Mouse (Mus musculus) liver, embryonic 14.5 days (tissue): ENCODE results near the gene Rap1gds1. TPM values are rescaled to one million over a fixed set of nuclear protein-coding genes. Genes with fewer than 3 reads are reported as not detected.

Experiments used
- ATAC-seq: fragments of 200-750 bp; cut with Nextera tagmentation; 2 replicates; pipeline ENCODE4 v1.8.0; 2017; ENCODE audit warnings: moderate number of reproducible peaks, mild to moderate bottlenecking, moderate library complexity; ENCODE audit not compliant: insufficient read depth
- DNase-seq, 3 experiments: peaks; one replicate each; pipeline ENCODE4 v3.0.0-alpha.2; 2012 to 2013; ENCODE audit warnings: low read depth in 3 of 3, low spot score in 3 of 3
- H3K27ac ChIP-seq: fragments of 300-500 bp; sonication (generic); 2 replicates; pipeline ENCODE4 v1.5.1; 2014; ENCODE audit warnings: moderate library complexity, mild to moderate bottlenecking, control low read depth, inconsistent platforms
- H3K27me3 ChIP-seq: fragments of 300-500 bp; sonication (generic); 2 replicates; pipeline ENCODE4 v1.6.1; 2014; ENCODE audit warnings: mild to moderate bottlenecking, low read length, moderate library complexity; ENCODE audit not compliant: control insufficient read depth, insufficient read depth
- H3K36me3 ChIP-seq: fragments of 300-500 bp; sonication (generic); replicated peaks from 2 replicates; pipeline ENCODE4 v1.6.1; 2014; ENCODE audit warnings: low read depth; ENCODE audit not compliant: control insufficient read depth, insufficient read depth
- H3K4me1 ChIP-seq, 2 experiments: fragments of 200-500 bp in 1 of 2; fragments of 300-500 bp in 1 of 2; sonication (generic) in 1 of 2; replicated peaks; 2 replicates each; pipeline ENCODE4 v1.6.1; 2012 to 2014; ENCODE audit warnings: antibody characterized with exemption in 1 of 2, inconsistent platforms in 1 of 2, low read length in 1 of 2; ENCODE audit not compliant: control insufficient read depth in 2 of 2, insufficient read depth in 2 of 2
- H3K4me2 ChIP-seq: fragments of 300-500 bp; sonication (generic); 2 replicates; pipeline ENCODE4 v1.6.1; 2014; ENCODE audit warnings: low read depth, mild to moderate bottlenecking, control low read depth, moderate library complexity
- H3K4me3 ChIP-seq, 2 experiments: fragments of 200-500 bp in 1 of 2; fragments of 300-500 bp in 1 of 2; sonication (generic) in 1 of 2; 2 replicates each; pipeline ENCODE4 v1.5.1; 2012 to 2014; ENCODE audit warnings: low read depth in 2 of 2, low read length in 2 of 2, mild to moderate bottlenecking in 2 of 2, control low read depth in 1 of 2, inconsistent platforms in 1 of 2, moderate library complexity in 1 of 2; ENCODE audit not compliant: insufficient read depth in 1 of 2
- H3K9ac ChIP-seq: fragments of 300-500 bp; sonication (generic); replicated peaks from 2 replicates; pipeline ENCODE4 v1.6.1; 2014; ENCODE audit warnings: mild to moderate bottlenecking, control low read depth, moderate library complexity
- H3K9me3 ChIP-seq: fragments of 300-500 bp; sonication (generic); 2 replicates; pipeline ENCODE4 v1.6.1; 2016; ENCODE audit warnings: low read length, mixed read lengths; ENCODE audit not compliant: control insufficient read depth
- CTCF ChIP-seq: IDR thresholded peaks from 2 replicates; pipeline ENCODE4 v1.5.1; 2016; ENCODE audit warnings: antibody characterized with exemption, low read depth, control low read depth
- EP300 ChIP-seq: IDR thresholded peaks from 2 replicates; pipeline ENCODE4 v1.6.1; 2016; ENCODE audit warnings: antibody characterized with exemption, low read depth
- WGBS: fragments of 180-500 bp; shearing (Covaris S2); extraction: QIAGEN DNeasy Blood & Tissue Kit; methylation state at CpG from one replicate; pipeline ENCODE4 v1.1.7; 2014; ENCODE audit not compliant: insufficient replicate concordance; 5-methylcytosine and 5-hydroxymethylcytosine counted together
- polyA plus RNA-seq, 2 experiments: library from polyadenylated mRNA; depleted of rRNA in 1 of 2; stranded (reverse) in 1 of 2; unstranded in 1 of 2; fragments of >200 nt; fragmentation: Nextera tagmentation in 1 of 2; extraction: Ambion mirVana in 1 of 2; gene quantifications; 2 replicates each; pipeline versions ENCODE4 v1.2.1 to v1.2.3; 2012 to 2014

Gene Rap1gds1
- polyA plus RNA-seq, 2 experiments = 7.0 to 11.9 TPM

DNA sequence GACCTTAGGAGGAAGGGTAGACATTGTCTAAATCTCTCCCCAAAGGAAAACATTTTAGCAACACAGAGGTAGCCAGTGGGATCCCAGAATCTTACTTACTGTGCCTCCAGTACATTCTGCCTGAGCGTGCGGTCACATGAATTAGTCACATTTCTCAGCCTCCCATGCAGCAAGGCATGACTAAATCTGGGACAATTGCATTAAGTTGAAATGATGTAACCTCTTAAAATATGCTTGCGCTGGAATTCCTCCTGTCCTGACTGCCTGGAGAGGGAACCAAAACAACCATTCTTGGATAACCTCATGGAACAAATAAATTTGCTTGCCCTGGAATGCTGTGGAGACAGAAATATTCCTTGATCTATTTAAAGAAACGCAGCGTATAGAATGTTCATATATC lies 33.2 kb upstream of the Rap1gds1 start:
- H3K4me3 ChIP-seq = no peak overlapping the region
- H3K36me3 ChIP-seq = no peaks in the 10 kb centered on the region
- no peaks in the 10 kb centered on the region for H3K9me3 ChIP-seq
- no peaks in the 10 kb centered on the region for H3K4me1 ChIP-seq
- H3K4me2 ChIP-seq = no peak overlapping the region
- TF ChIP-seq EP300 (no peak), CTCF (no peak)
- no peaks in the 10 kb centered on the region for H3K27me3 ChIP-seq
- H3K9ac ChIP-seq = no peak overlapping the region
- DNase-seq = no peak
- no peak for ATAC-seq
- H3K27ac ChIP-seq = no peak overlapping the region
- 76% methylated on average over 5 of the region's 5 CpGs for WGBS

GRCm38 (mm10) chr3:139103914-139104313 lies 28.9 kb upstream of the Rap1gds1 start:
- no peak overlapping the region for H3K4me2 ChIP-seq
- no peaks in the 10 kb centered on the region for H3K4me1 ChIP-seq
- no peaks in the 10 kb centered on the region for H3K9me3 ChIP-seq
- no peak overlapping the region for H3K9ac ChIP-seq
- TF ChIP-seq CTCF (no peak), EP300 (no peak)
- no peaks in the 10 kb centered on the region for H3K36me3 ChIP-seq
- no peak for DNase-seq
- H3K27me3 ChIP-seq = no peaks in the 10 kb centered on the region
- no peak overlapping the region for H3K27ac ChIP-seq
- no peak for ATAC-seq
- 62% methylated on average over 2 of the region's 2 CpGs for WGBS
- no peak overlapping the region for H3K4me3 ChIP-seq

DNA sequence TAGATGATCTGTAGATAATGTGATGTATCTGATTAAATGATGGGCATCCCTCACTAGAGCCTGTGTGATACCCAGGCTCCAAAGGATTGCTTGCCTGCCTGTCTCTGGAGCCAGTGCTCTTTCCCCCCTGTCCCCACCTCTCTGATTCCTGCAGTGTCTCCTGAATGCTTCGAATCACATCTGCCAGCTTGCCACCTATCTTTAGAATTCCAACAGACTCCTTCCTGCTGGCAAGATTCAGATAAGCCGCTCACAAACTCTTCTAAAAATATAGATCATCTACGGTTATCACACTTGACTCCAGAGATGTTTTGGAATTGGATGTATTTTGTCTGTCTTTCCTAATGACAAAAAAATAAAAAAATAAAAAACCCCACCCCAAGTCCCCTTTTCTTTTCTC lies 28.3 kb upstream of the Rap1gds1 start:
- Histone ChIP-seq H3K4me1 (no peaks in the 10 kb centered on the region), H3K36me3 (no peaks in the 10 kb centered on the region), H3K4me3 (no peak overlapping the region), H3K27me3 (no peaks in the 10 kb centered on the region), H3K9me3 (no peaks in the 10 kb centered on the region), H3K9ac (no peak overlapping the region), H3K27ac (no peak overlapping the region), H3K4me2 (no peak overlapping the region)
- TF ChIP-seq CTCF = no peak
- ATAC-seq (no peak), DNase-seq (no peak)
- 29% methylated on average over 3 of the region's 3 CpGs for WGBS

DNA sequence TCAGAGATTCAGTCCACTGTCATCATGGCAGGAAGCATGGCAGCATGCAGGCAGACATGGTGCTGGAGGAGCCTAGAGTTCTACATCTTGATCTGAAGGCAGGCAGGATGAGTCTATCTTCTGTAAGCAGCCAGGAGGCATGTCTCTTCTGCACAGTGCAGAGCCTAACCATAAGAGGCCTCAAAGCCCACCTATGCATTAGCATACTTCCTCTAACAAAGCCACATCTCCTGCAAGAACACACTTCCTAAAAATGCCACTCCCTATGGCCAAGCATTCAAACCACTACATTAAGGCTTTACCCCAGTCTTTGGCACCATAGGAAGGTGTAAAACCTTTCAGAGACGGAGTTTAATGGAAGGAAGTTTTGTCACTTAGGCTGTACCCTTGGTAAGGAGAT lies 26.9 kb upstream of the Rap1gds1 start:
- Histone ChIP-seq H3K27ac (no peak overlapping the region), H3K27me3 (no peaks in the 10 kb centered on the region), H3K4me1 (no peaks in the 10 kb centered on the region), H3K9me3 (no peaks in the 10 kb centered on the region), H3K36me3 (no peaks in the 10 kb centered on the region), H3K4me3 (no peak overlapping the region), H3K9ac (no peak overlapping the region), H3K4me2 (no peak overlapping the region)
- no peak for DNase-seq
- TF ChIP-seq EP300 (no peak), CTCF (no peak)
- no peak for ATAC-seq
- 43% methylated on average over 1 of the region's 1 CpGs for WGBS

- 73% methylated on average over 5 of the region's 5 CpGs for WGBS
- ATAC-seq (no peak), DNase-seq (no peak)
- no peaks in the 10 kb centered on the region for H3K36me3 ChIP-seq
- H3K27ac ChIP-seq = no peak overlapping the region
- no peaks in the 10 kb centered on the region for H3K27me3 ChIP-seq
- H3K9ac ChIP-seq = no peak overlapping the region
- no peak overlapping the region for H3K4me3 ChIP-seq
- H3K4me1 ChIP-seq = no peaks in the 10 kb centered on the region
- H3K4me2 ChIP-seq = no peak overlapping the region
- TF ChIP-seq CTCF = no peak
- TF ChIP-seq EP300 = no peak
- H3K9me3 ChIP-seq = no peaks in the 10 kb centered on the region
Observed at GRCm38 (mm10) chr3:139099284-139099683, 24.3 kb upstream of the Rap1gds1 start.

DNA sequence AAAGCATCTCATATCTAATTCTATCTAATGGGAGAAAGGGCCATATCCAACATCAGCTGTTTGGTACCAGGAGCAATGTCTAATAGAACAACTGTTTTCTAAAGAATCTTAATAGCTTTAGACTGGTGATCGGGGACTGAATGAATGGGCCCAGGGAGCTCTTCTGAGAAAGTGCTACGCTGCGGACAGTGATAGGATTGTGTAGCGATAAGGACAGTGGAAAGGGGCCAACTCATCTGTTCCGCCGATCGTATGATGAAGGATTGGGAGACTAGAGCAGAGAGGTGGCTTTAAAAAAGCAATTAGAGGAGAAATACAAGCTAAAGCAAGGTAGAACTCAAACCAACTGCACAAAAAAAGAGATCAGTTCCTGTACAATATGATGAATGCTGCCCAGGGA lies 20.9 kb upstream of the Rap1gds1 start:
- no peak for DNase-seq
- TF ChIP-seq EP300 (no peak), CTCF (no peak)
- H3K4me3 ChIP-seq = no peak overlapping the region
- no peak overlapping the region for H3K27ac ChIP-seq
- 74% methylated on average over 7 of the region's 7 CpGs for WGBS
- no peak for ATAC-seq
- no peaks in the 10 kb centered on the region for H3K27me3 ChIP-seq
- H3K36me3 ChIP-seq = no peaks in the 10 kb centered on the region
- no peak overlapping the region for H3K4me2 ChIP-seq
- no peaks in the 10 kb centered on the region for H3K4me1 ChIP-seq
- H3K9ac ChIP-seq = no peak overlapping the region
- H3K9me3 ChIP-seq = no peaks in the 10 kb centered on the region
